Mouse (Mus musculus) thymus, postnatal 36 days (tissue): ENCODE measurements around the gene Olfr187.
"Not testable (repeated sequence)": the region's sequence is repeated elsewhere in the genome, so short reads cannot be mapped to it uniquely, and the experiment has no call there.

Source experiments
- DNase-seq, 2 experiments: peaks; one replicate each; pipeline ENCODE4 v3.0.0; 2022; ENCODE audit warnings: mixed read lengths in 2 of 2

The Olfr187 gene

DNA sequence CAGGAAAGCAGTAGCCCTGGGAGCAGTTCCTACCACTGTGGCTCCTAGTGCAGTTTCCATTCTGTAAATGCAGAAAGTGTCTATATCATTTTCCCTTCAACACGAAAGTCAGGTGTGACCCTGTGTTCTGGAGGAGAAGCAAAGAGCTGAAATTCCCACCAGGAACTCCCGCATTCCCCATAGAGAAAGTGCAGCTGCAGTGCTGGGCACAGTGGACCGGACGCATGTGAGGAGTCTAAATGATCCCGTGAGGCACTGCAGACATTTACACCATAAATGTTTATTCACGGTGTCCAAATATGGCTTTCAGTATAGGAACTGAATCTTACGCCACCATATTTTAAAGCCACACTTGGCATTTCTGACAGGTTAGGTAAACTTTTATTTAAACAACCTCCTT, at the start of gene Olfr187:
Gene Olfr187 (minus strand): TSS at position 58 of the 400 bp plus-strand sequence.
- no peak for DNase-seq

DNA sequence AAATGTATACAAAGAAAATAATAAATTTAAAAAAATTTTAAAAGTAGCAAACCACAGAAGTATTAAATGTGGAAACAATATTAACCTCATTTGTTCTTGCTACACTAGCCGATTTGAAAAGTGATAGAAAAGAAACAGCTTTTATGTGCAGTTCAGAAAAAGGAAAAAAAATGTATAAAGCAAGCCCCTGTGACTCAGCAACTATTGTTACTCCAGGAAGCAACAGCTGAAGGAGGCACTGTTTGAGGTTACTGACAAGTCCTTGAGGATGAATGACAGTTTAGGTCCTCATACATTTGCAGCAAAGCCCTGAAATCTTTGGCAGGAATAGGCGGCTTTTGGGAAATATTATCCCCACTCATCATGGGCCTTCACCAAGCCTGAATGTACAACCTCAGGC, 41.5 kb upstream of the Olfr187 start:
- not testable (repeated sequence) for DNase-seq

DNA sequence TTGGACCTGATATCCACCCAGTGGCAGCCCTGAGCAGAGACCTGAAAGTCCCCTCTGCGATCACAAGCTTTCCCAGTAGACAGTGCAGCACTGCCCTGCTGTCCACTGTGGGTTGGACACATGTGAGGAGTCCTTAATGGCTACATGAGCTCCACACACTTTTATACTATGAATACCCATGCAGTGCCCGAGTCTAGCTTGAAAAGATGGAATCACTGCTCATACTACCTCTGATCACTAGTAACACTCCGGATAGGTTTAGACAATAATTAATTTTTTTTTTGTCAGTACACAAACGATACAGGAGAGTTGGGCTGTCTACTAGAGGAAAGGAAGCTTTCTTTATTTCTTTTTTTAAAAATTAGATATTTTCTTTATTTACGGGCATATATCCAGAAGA, 38.3 kb upstream of the Olfr187 start, which contains the start of gene Olfr190:
Gene Olfr190 (minus strand): TSS at position 101 of the 400 bp plus-strand sequence.
- DNase-seq, result no peak

DNA sequence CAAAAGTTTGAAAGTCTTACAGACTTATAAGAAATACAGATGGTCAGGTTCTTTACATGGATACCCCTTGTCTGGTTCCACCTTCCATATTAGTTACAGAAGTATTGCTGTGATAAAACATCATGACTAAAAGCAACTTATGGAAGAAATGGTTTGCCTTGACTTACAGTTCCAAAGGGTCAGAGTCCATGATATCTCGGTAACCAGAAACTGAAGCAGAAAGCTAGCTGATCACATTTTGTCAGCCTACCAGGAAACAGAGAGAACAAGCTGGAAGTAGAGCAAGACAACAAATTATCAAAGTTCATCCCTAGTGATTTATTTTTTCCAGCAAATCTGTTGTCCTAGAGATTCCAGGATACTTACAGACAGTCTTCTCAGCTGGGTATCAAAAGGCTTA, 34.0 kb upstream of the Olfr187 start:
- no peak for DNase-seq

DNA sequence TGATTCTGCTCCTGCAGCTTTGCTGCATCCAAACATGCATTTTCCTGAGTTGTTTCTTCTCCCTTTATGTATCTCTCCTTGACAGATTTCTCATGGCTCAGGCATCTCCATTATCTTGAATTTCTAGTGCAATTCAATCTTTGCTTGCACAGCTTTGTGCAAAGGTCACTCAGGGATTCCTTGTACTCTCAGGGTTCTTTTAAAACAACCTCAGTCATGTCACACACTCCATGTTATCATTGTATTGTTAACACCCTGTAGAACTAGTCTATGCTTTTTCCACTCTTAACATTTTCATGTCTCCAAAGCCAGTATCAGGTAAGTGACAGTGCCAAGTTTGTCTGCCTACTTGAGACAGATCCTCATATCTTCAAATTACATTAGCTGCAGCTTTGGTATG, 32.2 kb upstream of the Olfr187 start:
- DNase-seq, result no peak

DNA sequence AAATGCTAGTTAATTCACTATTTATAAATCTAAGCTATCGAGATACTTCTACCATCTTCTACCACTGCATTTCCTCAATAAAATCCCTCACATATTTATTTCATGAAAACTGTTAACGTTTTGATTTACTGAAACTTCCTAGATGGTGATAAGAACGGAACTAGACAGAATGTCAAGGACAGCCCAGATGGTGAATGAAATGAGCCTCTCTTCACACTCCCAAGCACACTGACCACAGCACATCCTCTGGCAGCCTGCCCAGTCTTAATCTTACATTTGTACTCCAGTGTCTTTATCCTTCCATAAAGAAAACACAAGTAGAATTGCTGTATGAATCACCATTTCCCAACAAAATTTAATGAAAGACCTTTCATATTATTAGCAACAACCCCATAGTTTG, 22.8 kb upstream of the Olfr187 start:
- DNase-seq, result not testable (repeated sequence)

DNA sequence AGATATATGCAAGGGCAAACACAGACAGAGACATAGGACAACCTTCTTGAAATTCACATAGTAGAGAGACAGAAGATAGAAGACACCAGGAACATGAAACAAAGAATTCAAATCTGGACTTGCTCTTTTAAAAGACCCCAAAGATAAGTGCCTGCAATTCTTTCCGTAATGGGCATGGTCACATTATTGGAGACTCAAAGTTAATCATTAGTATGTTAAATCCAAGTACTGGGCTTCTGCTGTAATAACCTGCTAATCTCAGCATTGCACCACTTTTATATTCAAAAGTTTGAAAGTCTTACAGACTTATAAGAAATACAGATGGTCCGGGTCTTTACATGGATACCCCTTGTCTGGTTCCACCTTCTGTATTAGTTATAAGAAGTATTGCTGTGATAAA, 9.7 kb upstream of the Olfr187 start:
- DNase-seq, result not testable (repeated sequence)

DNA sequence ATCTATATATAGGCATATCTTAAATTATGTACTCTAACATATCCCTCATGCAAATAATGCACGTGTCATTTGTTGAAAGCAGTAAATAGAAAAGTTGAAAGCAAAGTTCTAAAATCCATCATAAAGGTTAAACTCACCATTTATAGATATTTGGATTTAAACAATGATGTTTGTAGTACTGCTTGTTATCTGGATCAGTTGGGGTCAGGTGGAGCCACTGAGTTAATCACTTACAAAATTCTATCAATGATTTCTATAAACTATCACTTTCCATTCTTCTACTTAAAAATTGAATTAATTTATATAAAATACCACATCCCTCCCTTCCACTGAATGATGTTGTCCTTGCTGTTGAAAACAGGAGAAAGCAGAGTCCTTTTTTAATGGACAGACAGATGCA, 9.3 kb upstream of the Olfr187 start:
- DNase-seq, result no peak

DNA sequence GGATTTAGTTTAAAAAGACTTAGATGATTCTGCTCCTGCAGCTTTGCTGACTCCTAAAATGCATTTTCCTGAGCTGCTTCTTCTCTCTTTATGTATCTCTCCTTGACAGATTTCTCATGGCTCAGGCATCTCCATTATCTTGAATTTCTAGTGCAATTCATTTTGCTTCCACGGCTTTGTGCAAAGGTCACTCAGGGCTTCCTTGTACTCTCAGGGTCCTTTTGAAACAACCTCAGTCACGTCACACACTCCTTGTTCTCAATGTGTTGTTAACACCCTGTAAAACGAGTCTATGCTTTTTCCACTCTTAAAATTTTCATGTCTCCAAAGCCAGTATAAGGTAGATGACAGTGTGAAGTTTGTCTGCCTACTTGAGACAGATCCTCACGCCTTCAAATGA, 8.0 kb upstream of the Olfr187 start:
- DNase-seq, result no peak

DNA sequence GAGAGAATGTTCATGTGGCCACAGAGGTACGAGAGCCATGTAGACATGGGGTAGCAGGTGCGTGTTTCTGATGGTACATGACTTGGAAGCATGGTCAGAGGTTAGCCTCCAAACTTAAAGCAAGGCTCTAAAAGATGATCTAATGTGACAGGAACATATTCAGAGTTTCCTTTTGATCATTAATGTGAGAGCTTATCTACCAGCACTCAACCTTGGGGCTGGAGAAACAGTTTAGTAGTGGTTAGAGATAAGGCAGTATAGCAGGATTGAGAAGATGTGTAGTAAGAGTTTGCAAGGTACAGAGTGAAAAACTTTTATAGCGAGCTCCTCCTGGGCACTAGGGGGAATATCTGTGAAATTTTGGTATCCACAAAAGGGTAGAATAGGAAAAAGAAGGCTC, 6.3 kb upstream of the Olfr187 start:
- no peak for DNase-seq

DNA sequence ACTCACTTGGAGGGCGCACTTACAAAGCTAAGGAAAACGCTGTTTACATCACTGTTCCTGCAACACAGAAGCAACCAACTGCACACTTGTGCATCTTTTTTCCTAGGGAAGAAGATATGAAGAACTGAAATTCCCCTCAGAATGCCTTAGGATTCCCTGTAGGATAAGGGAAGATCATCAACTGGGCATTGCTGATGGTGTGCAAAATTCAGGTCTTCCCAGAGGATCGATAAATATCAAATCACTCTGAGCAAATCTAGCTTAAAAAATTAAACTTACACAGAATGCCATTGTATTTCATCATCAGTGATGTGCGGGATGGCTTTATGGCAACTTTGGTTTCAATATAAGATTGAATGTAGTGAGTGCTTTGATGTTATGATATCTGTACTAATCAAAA, 9.4 kb downstream of the Olfr187 start, which contains the start of gene Olfr186:
Gene Olfr186 (minus strand): TSS at position 101 of the 400 bp plus-strand sequence.
- DNase-seq, result no peak

DNA sequence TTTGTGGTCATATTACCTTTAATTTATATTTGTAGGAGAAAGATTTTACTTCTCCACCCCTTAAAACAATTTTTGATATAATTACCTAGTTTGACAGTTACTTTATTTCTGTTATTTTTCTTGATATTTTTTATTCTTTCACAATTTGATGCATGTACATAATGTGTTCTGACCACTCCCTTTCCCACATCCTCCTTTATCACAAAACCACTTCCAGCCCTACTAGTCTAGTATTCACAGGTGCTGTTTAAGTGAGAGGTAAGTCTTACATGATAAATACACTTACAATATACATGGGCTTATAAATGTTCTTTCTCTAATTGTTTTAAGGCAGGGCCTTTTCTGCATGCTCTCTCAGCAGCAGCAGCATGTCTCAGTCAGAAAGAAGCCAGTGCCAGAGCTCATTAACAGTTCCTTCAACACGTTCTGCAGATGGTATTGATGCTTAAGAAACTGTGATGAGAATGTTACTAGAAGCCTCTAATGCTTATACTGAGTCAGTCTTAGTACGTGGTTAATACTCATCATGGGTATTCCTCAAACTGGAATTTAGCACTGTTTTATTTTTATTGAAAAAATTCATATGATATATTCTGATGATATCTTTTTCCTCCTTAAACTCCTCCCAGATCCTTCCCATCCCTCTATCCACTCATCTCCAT, 26.1 kb downstream of the Olfr187 start:
- DNase-seq, result no peak

DNA sequence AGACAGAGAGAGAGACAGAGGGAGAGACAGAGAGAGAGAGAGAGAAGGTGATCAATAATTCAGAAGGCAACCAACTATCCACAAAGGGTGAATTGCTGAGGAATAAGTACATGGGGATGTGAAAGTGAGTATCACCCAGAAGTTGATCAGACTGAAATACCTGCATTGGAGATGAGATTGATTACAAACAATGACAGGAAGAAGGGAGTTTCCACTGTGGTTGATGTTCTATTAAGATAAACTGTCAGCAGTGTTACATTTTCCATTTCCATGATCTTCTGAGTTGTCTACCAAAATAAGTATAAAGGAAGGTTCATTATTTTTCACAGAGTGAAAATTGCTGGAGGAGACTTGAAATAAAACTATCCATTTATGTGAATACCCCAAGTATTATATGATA, 32.4 kb downstream of the Olfr187 start:
- DNase-seq, result no peak

DNA sequence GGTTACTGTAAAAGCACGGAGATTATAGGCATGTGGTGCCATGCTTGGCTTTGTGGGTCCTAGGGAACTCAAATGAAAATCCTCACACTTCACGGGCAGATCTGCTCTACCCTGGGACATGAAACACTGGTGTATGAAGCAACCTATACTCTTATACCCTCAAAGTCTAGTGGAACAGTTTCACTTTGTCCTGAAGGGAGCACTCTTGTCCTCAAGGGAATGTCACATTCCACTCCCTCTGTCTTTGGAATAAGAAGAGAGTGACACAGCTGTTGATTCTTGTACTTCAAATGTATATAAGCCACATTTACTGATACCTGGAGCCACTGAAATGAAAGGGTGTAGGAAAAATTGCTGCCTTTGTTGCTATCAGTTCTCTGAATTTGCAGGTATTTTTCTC, 44.5 kb downstream of the Olfr187 start, which contains the start of gene Olfr183:
Gene Olfr183 (plus strand): TSS at position 301 of the 400 bp plus-strand sequence.
- no peak for DNase-seq
